Comparison of ENCODE assay signal across 10 mouse cellular contexts in genomic region chr14:51007152-51007801, GRCm38 (mm10). TPM values are rescaled to one million over a fixed set of nuclear protein-coding genes. Genes with fewer than 3 reads are reported as not detected.
DNase-seq lines count a peak whose midpoint lies in the region; ATAC-seq and TF ChIP-seq lines count a peak whose summit lies in the region.
"Had no signal": no experiment of that assay in that cellular context is flagged by ENCODE, and none has a peak within 500 bp of the region (broad histone marks: within the 10 kb centered on the region; RNA-seq: fewer than 3 reads in every experiment).

Rnase10 (plus strand) TSS chr14:51007751.

- no peak within 1 kb of the TSS for H3K27ac ChIP-seq in embryonic facial prominence, embryonic 11.5 days (replicated peaks; ENCODE audit: low read depth, low read length)
- H3K27ac ChIP-seq in embryonic facial prominence, embryonic 10.5 days (replicated peaks) = no peak within 1 kb of the TSS
- H3K27ac ChIP-seq in kidney, postnatal 0 days = peak within 1 kb of the TSS; percentile 19
- peak within 1 kb of the TSS; percentile 67 for H3K27ac ChIP-seq in limb, embryonic 14.5 days (replicated peaks; ENCODE audit: low read depth, low read length)
- H3K27ac ChIP-seq in forebrain, embryonic 13.5 days = no peak within 1 kb of the TSS
- H3K27ac ChIP-seq: neural tube, embryonic 12.5 days had no signal

- no peak within 1 kb of the TSS for H3K9ac ChIP-seq in embryonic facial prominence, embryonic 11.5 days (replicated peaks; ENCODE audit: low read length)
- no peak within 1 kb of the TSS for H3K9ac ChIP-seq in kidney, postnatal 0 days (ENCODE audit: low read depth, low read length)
- H3K9ac ChIP-seq in limb, embryonic 14.5 days (ENCODE audit: low read depth, low read length, severe bottlenecking) = no peak within 1 kb of the TSS
- H3K9ac ChIP-seq in forebrain, embryonic 13.5 days = no peak within 1 kb of the TSS
- H3K9ac ChIP-seq: neural tube, embryonic 12.5 days had no signal

- TF ChIP-seq POLR2A in limb, embryonic 14.5 days (IDR thresholded peaks at IDR 0.05; ENCODE audit: borderline replicate concordance, extremely low read depth, insufficient read depth, insufficient read length) = no peak

- H3K4me1 ChIP-seq in embryonic facial prominence, embryonic 11.5 days (ENCODE audit: control insufficient read depth, insufficient read depth, low read length) = no peaks in the 10 kb centered on the region
- H3K4me1 ChIP-seq in embryonic facial prominence, embryonic 10.5 days = 0 out of 2 replicates have a peak, but pooled peaks cover 8% of the 10 kb centered on the region
- H3K4me1 ChIP-seq in kidney, postnatal 0 days (replicated peaks; ENCODE audit: insufficient read depth, low read length) = no peaks in the 10 kb centered on the region
- H3K4me1 ChIP-seq in limb, embryonic 14.5 days (ENCODE audit: control insufficient read depth, insufficient read depth, low read length) = no peaks in the 10 kb centered on the region
- H3K4me1 ChIP-seq in forebrain, embryonic 13.5 days = no peaks in the 10 kb centered on the region
- H3K4me1 ChIP-seq: neural tube, embryonic 12.5 days had no signal

- H3K4me2 ChIP-seq in embryonic facial prominence, embryonic 11.5 days (ENCODE audit: low read depth, low read length) = no peak within 1 kb of the TSS
- no peak within 1 kb of the TSS for H3K4me2 ChIP-seq in kidney, postnatal 0 days (ENCODE audit: low read length)
- no peak within 1 kb of the TSS for H3K4me2 ChIP-seq in limb, embryonic 14.5 days (replicated peaks; ENCODE audit: low read depth, low read length, severe bottlenecking)
- no peak within 1 kb of the TSS for H3K4me2 ChIP-seq in forebrain, embryonic 13.5 days
- H3K4me2 ChIP-seq: neural tube, embryonic 12.5 days had no signal

- WGBS in embryonic facial prominence, embryonic 11.5 days = 58% methylated on average over 8 of the region's 8 CpGs
- 60% methylated on average over 8 of the region's 8 CpGs for WGBS in embryonic facial prominence, embryonic 10.5 days
- WGBS in kidney, postnatal 0 days = 89% methylated on average over 8 of the region's 8 CpGs
- WGBS in limb, embryonic 14.5 days = 54% methylated on average over 8 of the region's 8 CpGs
- WGBS in forebrain, embryonic 13.5 days = 91% methylated on average over 8 of the region's 8 CpGs

- TF ChIP-seq CTCF in kidney, postnatal 0 days (IDR thresholded peaks at IDR 0.05; ENCODE audit: low read depth) = no peak

- H3K36me3 ChIP-seq in embryonic facial prominence, embryonic 11.5 days (replicated peaks; ENCODE audit: control insufficient read depth, insufficient read depth, low read depth, low read length) = no peaks in the 10 kb centered on the region
- H3K36me3 ChIP-seq in embryonic facial prominence, embryonic 10.5 days (replicated peaks) = no peaks in the 10 kb centered on the region
- H3K36me3 ChIP-seq in kidney, postnatal 0 days (ENCODE audit: insufficient read depth, low read length) = no peaks in the 10 kb centered on the region
- no peaks in the 10 kb centered on the region for H3K36me3 ChIP-seq in limb, embryonic 14.5 days (ENCODE audit: control insufficient read depth, insufficient read depth, low read length)
- H3K36me3 ChIP-seq in forebrain, embryonic 13.5 days (ENCODE audit: poor library complexity, severe bottlenecking) = no peaks in the 10 kb centered on the region
- H3K36me3 ChIP-seq: neural tube, embryonic 12.5 days had no signal

- no peaks in the 10 kb centered on the region for H3K27me3 ChIP-seq in embryonic facial prominence, embryonic 11.5 days (ENCODE audit: control insufficient read depth, insufficient read depth, low read length)
- no peaks in the 10 kb centered on the region for H3K27me3 ChIP-seq in embryonic facial prominence, embryonic 10.5 days (replicated peaks; ENCODE audit: low read depth, poor library complexity, severe bottlenecking)
- H3K27me3 ChIP-seq in kidney, postnatal 0 days (ENCODE audit: insufficient read depth, low read length) = no peaks in the 10 kb centered on the region
- no peaks in the 10 kb centered on the region for H3K27me3 ChIP-seq in limb, embryonic 14.5 days (ENCODE audit: control insufficient read depth, insufficient read depth, low read length)
- H3K27me3 ChIP-seq in forebrain, embryonic 13.5 days = no peaks in the 10 kb centered on the region
- H3K27me3 ChIP-seq: neural tube, embryonic 12.5 days had no signal

- no peak within 1 kb of the TSS for H3K4me3 ChIP-seq in embryonic facial prominence, embryonic 11.5 days (ENCODE audit: low read depth, low read length)
- H3K4me3 ChIP-seq in embryonic facial prominence, embryonic 10.5 days = no peak within 1 kb of the TSS
- no peak within 1 kb of the TSS for H3K4me3 ChIP-seq in kidney, postnatal 0 days (replicated peaks; ENCODE audit: low read depth, low read length)
- H3K4me3 ChIP-seq in limb, embryonic 14.5 days (replicated peaks; ENCODE audit: low read length) = no peak within 1 kb of the TSS
- no peak within 1 kb of the TSS for H3K4me3 ChIP-seq in forebrain, embryonic 13.5 days
- H3K4me3 ChIP-seq: neural tube, embryonic 12.5 days had no signal

- peak; percentile 42 for DNase-seq in embryonic facial prominence, embryonic 11.5 days (ENCODE audit: low spot score)
- no peak for DNase-seq in embryonic facial prominence, embryonic 10.5 days (ENCODE audit: low spot score)
- DNase-seq in kidney, postnatal 0 days (ENCODE audit: low spot score) = no peak
- DNase-seq in kidney, adult 9 months = no peak
- peak; percentile 75 for DNase-seq in NIH3T3 (ENCODE audit: low read depth)
- peak; percentile 68 for DNase-seq in limb, embryonic 14.5 days (ENCODE audit: low spot score)
- no peak for DNase-seq in urinary bladder, postnatal 25 days (ENCODE audit: low spot score)

- no peak for ATAC-seq in embryonic facial prominence, embryonic 11.5 days (replicated peaks; ENCODE audit: insufficient number of reproducible peaks, low FRiP score, low TSS enrichment, low read depth)
- ATAC-seq in kidney, postnatal 0 days (replicated peaks; ENCODE audit: low FRiP score, low read depth) = no peak
- no peak for ATAC-seq in limb, embryonic 14.5 days (ENCODE audit: low FRiP score, low read depth)
- no peak for ATAC-seq in forebrain, embryonic 13.5 days
- ATAC-seq: inflammation-experienced regulatory T-cells, adult 6 months had no signal

- no peaks in the 10 kb centered on the region for H3K9me3 ChIP-seq in embryonic facial prominence, embryonic 11.5 days (replicated peaks; ENCODE audit: control insufficient read depth, low read length)
- H3K9me3 ChIP-seq in embryonic facial prominence, embryonic 10.5 days = no peaks in the 10 kb centered on the region
- no peaks in the 10 kb centered on the region for H3K9me3 ChIP-seq in kidney, postnatal 0 days (replicated peaks; ENCODE audit: low read length)
- H3K9me3 ChIP-seq in limb, embryonic 14.5 days (ENCODE audit: control insufficient read depth, low read length) = no peaks in the 10 kb centered on the region
- no peaks in the 10 kb centered on the region for H3K9me3 ChIP-seq in forebrain, embryonic 13.5 days (replicated peaks)
- H3K9me3 ChIP-seq: neural tube, embryonic 12.5 days had no signal

RNA-seq across cellular contexts. Expression of gene Rnase10, which starts in this region (rescaled TPM):
- polyA plus RNA-seq in embryonic facial prominence, embryonic 11.5 days (2014; fragmentation: Nextera tagmentation; extraction: Ambion mirVana) = 0.13 TPM in 1 of 2 replicates, not detected in the other
- polyA plus RNA-seq in embryonic facial prominence, embryonic 10.5 days (2016; fragmentation: Nextera tagmentation; extraction: Ambion mirVana) = not detected in 2 replicates
- 0.08 and 0.11 TPM in 2 replicates for polyA plus RNA-seq in kidney, postnatal 0 days (2015; fragmentation: Nextera tagmentation; extraction: Ambion mirVana)
- 0.13 and 0.18 TPM in 2 replicates for polyA plus RNA-seq in limb, embryonic 14.5 days (2012; rRNA removed)
- polyA plus RNA-seq in limb, embryonic 14.5 days (2014; fragmentation: Nextera tagmentation; extraction: Ambion mirVana) = not detected in 2 replicates
- not detected in 2 replicates for polyA plus RNA-seq in forebrain, embryonic 13.5 days (2015; fragmentation: Nextera tagmentation; extraction: Ambion mirVana)
- polyA plus RNA-seq: inflammation-experienced regulatory T-cells, adult 6 months; neural tube, embryonic 12.5 days had no signal

Comparison
In these comparisons a context has a peak if more than half of its experiments do, and no peak if none do; other contexts are left out.
1. Peak in DNase-seq in embryonic facial prominence, embryonic 11.5 days; RNA of the gene not detected or under 1 TPM.
2. Peak in DNase-seq and H3K27ac ChIP-seq in limb, embryonic 14.5 days; RNA of the gene not detected or under 1 TPM.